Mouse (Mus musculus) heart, postnatal 4 days (tissue): Measurements from ENCODE around the gene Gadd45a. TPM values are rescaled to one million over a fixed set of nuclear protein-coding genes. Genes with fewer than 3 reads are reported as not detected.

ENCODE experiments used
- total RNA-seq, 2 experiments: library from RNA; stranded (reverse); gene quantifications; 2 replicates each; pipeline ENCODE4 v1.2.3; 2021

Gene Gadd45a
- total RNA-seq, 2 experiments from 2014 or later, result 7.2 to 8.7 TPM

Other genes with a start within 250 kb of the Gadd45a start
- gene Vmn1r39, start 226.8 kb downstream of the Gadd45a start, total RNA-seq, result not detected
- 10 to 100 TPM; 60.9 to 63.1 TPM for gene Gng12, start 141.1 kb downstream of the Gadd45a start, total RNA-seq
- gene Serbp1, start 200.7 kb upstream of the Gadd45a start, total RNA-seq, result 100 to 1,000 TPM; 311 to 319 TPM